Mouse (Mus musculus) cerebellum, postnatal 36 days (tissue): ENCODE results near the gene Gm21739.
"Not testable (repeated sequence)": the region's sequence is repeated elsewhere in the genome, so short reads cannot be mapped to it uniquely, and the experiment has no call there.

Experiments
- DNase-seq, 2 experiments: peaks; one replicate each; pipeline ENCODE4 v3.0.0; 2021 to 2022; ENCODE audit warnings: mixed read lengths in 2 of 2

Gm21739 gene

GRCm38 (mm10) chrY:44264344-44264743 lies at the start of gene Gm21739:
TSS of gene Gm21739 (minus strand) at chrY:44264444.
- DNase-seq: not testable (repeated sequence)
